Mouse (Mus musculus) heart, embryonic 12.5 days (tissue): Measurements from ENCODE around the gene Pla2g6. TPM values are rescaled to one million over a fixed set of nuclear protein-coding genes. Genes with fewer than 3 reads are reported as not detected.

Experiments used
- ATAC-seq: fragments of 200-750 bp; cut with Nextera tagmentation; 2 replicates; pipeline ENCODE4 v1.8.0; 2017; ENCODE audit warnings: moderate TSS enrichment, moderate library complexity; ENCODE audit not compliant: insufficient number of reproducible peaks, low FRiP score
- H3K27ac ChIP-seq: fragments of 300-500 bp; sonication (generic); 2 replicates; pipeline ENCODE4 v1.5.1; 2016; ENCODE audit warnings: mild to moderate bottlenecking, moderate library complexity; ENCODE audit not compliant: poor library complexity, severe bottlenecking
- H3K27me3 ChIP-seq: fragments of 300-500 bp; sonication (generic); replicated peaks from 2 replicates; pipeline ENCODE4 v1.6.1; 2016; ENCODE audit warnings: mild to moderate bottlenecking, moderate library complexity
- H3K36me3 ChIP-seq: fragments of 300-500 bp; sonication (generic); 2 replicates; pipeline ENCODE4 v1.6.1; 2016; ENCODE audit warnings: mild to moderate bottlenecking, moderate library complexity
- H3K4me1 ChIP-seq: fragments of 300-500 bp; sonication (generic); replicated peaks from 2 replicates; pipeline ENCODE4 v1.6.1; 2016; ENCODE audit warnings: mild to moderate bottlenecking
- H3K4me2 ChIP-seq: fragments of 300-500 bp; sonication (generic); 2 replicates; pipeline ENCODE4 v1.6.1; 2016; ENCODE audit warnings: mild to moderate bottlenecking, moderate library complexity
- H3K4me3 ChIP-seq: fragments of 300-500 bp; sonication (generic); 2 replicates; pipeline ENCODE4 v1.5.1; 2016; ENCODE audit warnings: mild to moderate bottlenecking
- H3K9ac ChIP-seq: fragments of 300-500 bp; sonication (generic); 2 replicates; pipeline ENCODE4 v1.6.1; 2016; ENCODE audit warnings: mild to moderate bottlenecking, moderate library complexity
- H3K9me3 ChIP-seq: fragments of 300-500 bp; sonication (generic); replicated peaks from 2 replicates; pipeline ENCODE4 v1.6.1; 2016; ENCODE audit warnings: mild to moderate bottlenecking, moderate library complexity
- WGBS: fragments of 180-500 bp; shearing (Covaris S2); methylation state at CpG from one replicate; pipeline ENCODE4 v1.1.7; 2016; 5-methylcytosine and 5-hydroxymethylcytosine counted together
- polyA plus RNA-seq: library from polyadenylated mRNA; unstranded; fragments of >200 nt; fragmentation: Nextera tagmentation; extraction: Ambion mirVana; gene quantifications from 2 replicates; pipeline ENCODE4 v1.2.1, GENCODE M21; 2016

Gene Pla2g6
- polyA plus RNA-seq, 1 experiment from 2014 or later: 14.4 TPM

GRCm38 (mm10) chr15:79289441-79289840 lies 38.7 kb downstream of the Pla2g6 start:
- 83% methylated on average over 12 of the region's 12 CpGs for WGBS
- H3K4me3 ChIP-seq: no peak overlapping the region
- H3K4me1 ChIP-seq: no peaks in the 10 kb centered on the region
- H3K4me2 ChIP-seq: no peak overlapping the region
- H3K27ac ChIP-seq: no peak overlapping the region
- peaks cover 23% of the 10 kb centered on the region for H3K36me3 ChIP-seq
- no peaks in the 10 kb centered on the region for H3K27me3 ChIP-seq
- ATAC-seq: no peak
- no peak overlapping the region for H3K9ac ChIP-seq
- no peaks in the 10 kb centered on the region for H3K9me3 ChIP-seq

DNA sequence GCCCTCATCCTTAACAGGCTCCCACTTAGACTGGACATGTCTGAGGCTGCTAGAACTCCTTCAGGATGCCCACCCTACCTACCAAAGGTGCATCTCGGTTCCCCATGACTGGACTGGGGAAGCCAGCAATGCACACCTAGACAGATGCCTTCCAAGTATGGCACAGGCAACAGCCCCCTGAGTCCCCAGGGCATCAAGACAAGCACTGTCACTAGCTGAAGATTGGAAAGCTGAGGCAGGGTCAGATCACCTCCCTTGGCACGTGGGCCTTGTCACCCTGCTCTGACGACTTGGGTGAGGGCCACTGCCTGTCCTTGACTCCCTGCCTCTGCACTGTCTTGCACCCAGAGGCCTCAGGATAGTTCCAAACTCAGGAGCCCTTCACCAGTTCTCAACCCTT lies 39.8 kb downstream of the Pla2g6 start:
- H3K36me3 ChIP-seq: peaks cover 23% of the 10 kb centered on the region
- 0 out of 2 replicates have a peak, but pooled peaks cover 5% of the 10 kb centered on the region for H3K27me3 ChIP-seq
- H3K4me2 ChIP-seq: no peak overlapping the region
- H3K9ac ChIP-seq: no peak overlapping the region
- no peak overlapping the region for H3K27ac ChIP-seq
- no peak overlapping the region for H3K4me3 ChIP-seq
- ATAC-seq: no peak
- H3K9me3 ChIP-seq: no peaks in the 10 kb centered on the region
- 77% methylated on average over 3 of the region's 3 CpGs for WGBS
- no peaks in the 10 kb centered on the region for H3K4me1 ChIP-seq

DNA sequence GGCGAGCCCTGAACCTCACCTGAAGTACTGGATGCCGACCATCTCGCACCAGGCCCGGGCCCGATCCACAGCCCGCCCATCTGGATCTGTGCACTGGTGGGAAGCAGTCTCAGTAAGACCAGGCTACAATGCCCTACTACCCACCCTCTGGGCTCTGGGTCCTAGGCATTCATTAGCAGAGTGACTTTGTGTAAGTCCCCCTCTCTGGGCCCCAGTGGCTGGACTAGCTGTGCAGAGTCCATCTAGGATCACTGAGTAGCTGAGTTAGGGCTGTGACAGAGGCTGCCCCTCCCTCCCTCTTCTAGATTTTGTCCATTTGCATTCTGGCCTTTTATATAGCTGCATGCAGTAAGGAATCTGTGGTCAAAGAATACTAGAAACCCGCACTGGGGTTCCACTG lies 41.1 kb downstream of the Pla2g6 start:
- Histone ChIP-seq H3K27me3 (0 out of 2 replicates have a peak, but pooled peaks cover 5% of the 10 kb centered on the region), H3K4me3 (no peak overlapping the region), H3K27ac (no peak overlapping the region), H3K9me3 (no peaks in the 10 kb centered on the region), H3K36me3 (peaks cover 23% of the 10 kb centered on the region), H3K4me1 (no peaks in the 10 kb centered on the region), H3K4me2 (no peak overlapping the region), H3K9ac (no peak overlapping the region)
- WGBS: 91% methylated on average over 7 of the region's 7 CpGs
- no peak for ATAC-seq

DNA sequence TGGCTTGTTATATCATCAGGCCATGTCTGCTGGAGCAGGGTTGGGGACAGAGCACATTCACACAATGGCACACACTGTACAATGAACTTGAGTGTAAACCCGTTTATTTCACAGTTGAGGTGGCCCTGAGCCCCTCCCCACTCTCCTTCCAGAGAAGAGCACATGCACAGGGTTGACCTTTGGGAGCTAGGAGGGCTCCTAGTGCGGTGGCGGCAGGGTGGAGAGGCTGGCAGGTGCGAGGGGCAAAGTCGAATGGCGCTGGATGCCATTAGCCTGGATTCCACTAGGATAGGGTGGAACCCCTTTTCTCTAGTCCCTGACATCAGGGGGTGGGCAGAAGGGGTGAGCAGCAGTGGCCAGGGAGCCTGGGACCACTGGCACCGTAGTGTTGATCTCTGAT lies 42.0 kb downstream of the Pla2g6 start:
- H3K27me3 ChIP-seq: 0 out of 2 replicates have a peak, but pooled peaks cover 5% of the 10 kb centered on the region
- H3K4me2 ChIP-seq: no peak overlapping the region
- no peak overlapping the region for H3K27ac ChIP-seq
- H3K4me1 ChIP-seq: peaks cover 4% of the 10 kb centered on the region; the same call in 1 of the 2 replicates
- no peak overlapping the region for H3K9ac ChIP-seq
- 87% methylated on average over 7 of the region's 7 CpGs for WGBS
- no peak for ATAC-seq
- H3K9me3 ChIP-seq: no peaks in the 10 kb centered on the region
- no peak overlapping the region for H3K4me3 ChIP-seq
- peaks cover 23% of the 10 kb centered on the region for H3K36me3 ChIP-seq

DNA sequence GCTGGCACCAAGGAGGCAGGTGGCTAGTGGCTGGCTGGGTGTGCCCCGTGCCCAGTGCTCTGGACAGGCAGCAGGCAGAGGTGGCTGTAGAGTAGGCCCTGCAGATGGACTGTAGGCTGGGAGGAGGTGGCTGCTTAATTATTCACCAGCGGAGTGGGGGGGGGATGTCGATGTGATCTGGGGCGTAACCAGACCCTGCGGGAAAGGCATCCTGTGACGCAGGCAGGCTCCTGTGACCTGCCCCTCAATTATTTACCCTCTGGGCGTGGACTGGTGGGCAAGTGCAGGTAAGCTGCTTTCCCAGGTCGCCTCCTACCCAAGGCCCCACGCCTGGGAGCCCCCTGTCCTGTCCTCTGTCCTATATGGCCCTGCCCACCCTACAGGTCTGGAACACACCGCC lies 42.8 kb downstream of the Pla2g6 start, which contains the start of gene Baiap2l2:
Gene Baiap2l2, minus strand, starts transcription at position 139 of the 400 bp plus-strand sequence.
- Histone ChIP-seq H3K9me3 (no peaks in the 10 kb centered on the region), H3K27ac (no peak within 1 kb of the TSS), H3K27me3 (0 out of 2 replicates have a peak, but pooled peaks cover 5% of the 10 kb centered on the region), H3K36me3 (peaks cover 23% of the 10 kb centered on the region), H3K4me3 (no peak within 1 kb of the TSS), H3K4me2 (no peak within 1 kb of the TSS), H3K4me1 (peaks cover 9% of the 10 kb centered on the region; the same call in 1 of the 2 replicates), H3K9ac (no peak within 1 kb of the TSS)
- WGBS: 78% methylated on average over 10 of the region's 10 CpGs
- ATAC-seq: no peak

- 82% methylated on average over 4 of the region's 4 CpGs for WGBS
- no peak for ATAC-seq
Measured at GRCm38 (mm10) chr15:79283371-79283770, 44.8 kb downstream of the Pla2g6 start.

GRCm38 (mm10) chr15:79282434-79282833 lies 45.8 kb downstream of the Pla2g6 start:
- H3K27me3 ChIP-seq: 0 out of 2 replicates have a peak, but pooled peaks cover 5% of the 10 kb centered on the region
- H3K27ac ChIP-seq: no peak overlapping the region
- no peak overlapping the region for H3K4me3 ChIP-seq
- ATAC-seq: no peak
- H3K9me3 ChIP-seq: 0 out of 2 replicates have a peak, but pooled peaks cover 6% of the 10 kb centered on the region
- no peak overlapping the region for H3K9ac ChIP-seq
- no peak overlapping the region for H3K4me2 ChIP-seq
- 70% methylated on average over 5 of the region's 5 CpGs for WGBS
- H3K36me3 ChIP-seq: peaks cover 13% of the 10 kb centered on the region; the same call in 1 of the 2 replicates
- H3K4me1 ChIP-seq: peaks cover 9% of the 10 kb centered on the region; the same call in 1 of the 2 replicates

More at GRCm38 (mm10) chr15:79283371-79283770, 44.8 kb downstream of the Pla2g6 start:
- peaks cover 15% of the 10 kb centered on the region for H3K36me3 ChIP-seq
- H3K27ac ChIP-seq: no peak overlapping the region
- 0 out of 2 replicates have a peak, but pooled peaks cover 5% of the 10 kb centered on the region for H3K27me3 ChIP-seq
- no peak overlapping the region for H3K9ac ChIP-seq
- peaks cover 9% of the 10 kb centered on the region; the same call in 1 of the 2 replicates for H3K4me1 ChIP-seq
- H3K9me3 ChIP-seq: 0 out of 2 replicates have a peak, but pooled peaks cover 6% of the 10 kb centered on the region
- no peak overlapping the region for H3K4me2 ChIP-seq
- H3K4me3 ChIP-seq: no peak overlapping the region

DNA sequence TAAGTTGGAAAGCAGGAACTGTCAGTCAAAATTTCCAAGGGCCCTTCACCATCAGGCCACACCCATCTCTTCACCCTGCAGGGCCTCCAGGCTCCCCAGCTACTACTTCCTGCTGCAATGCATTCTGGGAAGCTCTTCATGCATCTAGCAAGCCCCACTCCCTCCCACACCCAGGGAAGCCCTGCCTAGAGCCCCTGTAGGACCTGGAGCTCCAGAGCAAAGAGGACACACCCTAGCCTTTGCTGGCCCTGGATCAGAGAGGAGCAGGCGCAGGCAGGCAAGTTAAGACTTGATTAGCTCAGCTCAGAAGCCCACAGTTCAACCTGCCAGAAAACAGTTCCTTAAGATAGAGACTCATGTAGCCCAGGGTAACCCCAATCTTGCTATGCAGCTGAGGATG lies 46.8 kb downstream of the Pla2g6 start:
- peak; percentile 70; the same call in 1 of the 2 replicates for ATAC-seq

DNA sequence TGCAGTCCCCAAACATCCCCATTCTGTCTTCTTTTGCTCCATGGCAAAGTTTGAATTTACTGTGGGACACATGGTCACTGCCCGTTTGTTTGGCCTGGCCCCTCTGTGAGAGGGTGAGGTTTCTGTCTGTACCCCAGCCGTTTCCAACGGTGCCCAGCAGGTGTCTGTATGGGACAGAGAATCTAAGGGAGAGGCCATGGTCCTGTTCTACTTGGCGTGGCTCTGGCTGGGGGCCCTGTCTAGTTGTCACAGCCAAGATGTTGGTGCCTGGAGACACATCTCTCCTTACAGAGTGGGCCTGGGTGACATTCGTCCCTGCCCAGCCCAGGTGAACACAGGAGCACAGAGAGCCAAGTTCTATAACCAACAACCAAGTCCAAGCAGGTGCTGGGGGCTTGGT lies 47.3 kb downstream of the Pla2g6 start:
- Histone ChIP-seq H3K27me3 (0 out of 2 replicates have a peak, but pooled peaks cover 5% of the 10 kb centered on the region), H3K4me2 (no peak overlapping the region)
- ATAC-seq: no peak

More for the DNA sequence above, 46.8 kb downstream of the Pla2g6 start:
- Histone ChIP-seq H3K9me3 (peaks cover 12% of the 10 kb centered on the region), H3K36me3 (peaks cover 6% of the 10 kb centered on the region; the same call in 1 of the 2 replicates), H3K27me3 (0 out of 2 replicates have a peak, but pooled peaks cover 5% of the 10 kb centered on the region), H3K4me2 (no peak overlapping the region), H3K27ac (no peak overlapping the region), H3K4me1 (peaks cover 9% of the 10 kb centered on the region; the same call in 1 of the 2 replicates), H3K9ac (no peak overlapping the region), H3K4me3 (no peak overlapping the region)
- WGBS: 62% methylated on average over 1 of the region's 1 CpGs

GRCm38 (mm10) chr15:79280209-79280608 lies 48.0 kb downstream of the Pla2g6 start:
- no peak for ATAC-seq
- Histone ChIP-seq H3K9ac (no peak overlapping the region), H3K4me3 (no peak overlapping the region), H3K9me3 (peaks cover 12% of the 10 kb centered on the region), H3K4me1 (peaks cover 9% of the 10 kb centered on the region; the same call in 1 of the 2 replicates), H3K27me3 (0 out of 2 replicates have a peak, but pooled peaks cover 5% of the 10 kb centered on the region), H3K4me2 (no peak overlapping the region), H3K36me3 (no peaks in the 10 kb centered on the region), H3K27ac (no peak overlapping the region)
- 24% methylated on average over 6 of the region's 6 CpGs for WGBS

More for the DNA sequence above, 47.3 kb downstream of the Pla2g6 start:
- Histone ChIP-seq H3K4me1 (peaks cover 9% of the 10 kb centered on the region; the same call in 1 of the 2 replicates), H3K27ac (no peak overlapping the region), H3K9ac (no peak overlapping the region), H3K9me3 (peaks cover 12% of the 10 kb centered on the region), H3K4me3 (no peak overlapping the region), H3K36me3 (peaks cover under 1% of the 10 kb centered on the region; the same call in 1 of the 2 replicates)
- 53% methylated on average over 5 of the region's 5 CpGs for WGBS

- no peak overlapping the region for H3K4me2 ChIP-seq
- H3K27me3 ChIP-seq: no peaks in the 10 kb centered on the region
- ATAC-seq: no peak
- no peak overlapping the region for H3K9ac ChIP-seq
- H3K27ac ChIP-seq: no peak overlapping the region
- H3K4me3 ChIP-seq: no peak overlapping the region
- WGBS: 60% methylated on average over 10 of the region's 10 CpGs
- H3K9me3 ChIP-seq: peaks cover 12% of the 10 kb centered on the region
- H3K36me3 ChIP-seq: no peaks in the 10 kb centered on the region
- peaks cover 9% of the 10 kb centered on the region; the same call in 1 of the 2 replicates for H3K4me1 ChIP-seq
Measured at GRCm38 (mm10) chr15:79277728-79278127, 50.5 kb downstream of the Pla2g6 start.
